Mouse (Mus musculus): ENCODE results near the gene Ndufa13. TPM values are rescaled to one million over a fixed set of nuclear protein-coding genes. Genes with fewer than 3 reads are reported as not detected.

Gene Ndufa13
- polyA plus RNA-seq, 1 experiment from 2014 or later: 168 TPM

DNA sequence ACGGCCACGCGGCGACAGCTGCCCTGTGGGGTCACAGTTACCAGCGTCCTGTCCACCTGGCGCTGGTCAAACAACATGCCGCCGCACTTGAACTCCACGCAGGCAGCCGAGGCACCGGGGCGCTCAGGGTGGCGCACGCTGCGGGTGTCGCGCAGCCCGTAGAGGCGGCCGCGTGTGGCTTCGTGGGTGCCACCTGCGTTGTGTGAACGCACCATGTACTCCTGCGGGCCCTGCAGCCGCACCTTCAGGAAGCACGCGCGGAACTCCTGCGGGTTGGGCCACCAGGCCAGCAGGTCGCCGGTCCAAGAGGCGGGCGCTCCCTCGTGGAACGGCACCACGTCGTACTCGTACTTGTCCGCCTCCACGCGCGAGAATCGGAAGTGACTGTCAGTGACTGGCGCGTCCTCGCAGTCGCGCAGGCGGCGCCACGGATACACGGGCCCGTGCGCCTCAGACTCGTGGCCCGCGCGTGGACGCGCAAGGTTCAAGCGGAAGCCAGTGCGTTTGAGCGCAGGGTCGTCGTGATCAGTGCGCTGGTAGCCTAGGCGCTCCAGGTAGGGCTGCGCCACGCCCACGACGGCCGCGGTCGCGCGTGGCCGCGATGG, 21.0 kb downstream of the Ndufa13 start:
- DNase-seq (ENCODE audit: low spot score) (no peak), ATAC-seq (ENCODE audit: insufficient number of reproducible peaks, low FRiP score, low TSS enrichment, low read depth) (no peak)
- Histone ChIP-seq H3K27ac (replicated peaks; ENCODE audit: low read depth, low read length) (no peak overlapping the region), H3K4me1 (ENCODE audit: control insufficient read depth, insufficient read depth, low read length) (0 out of 2 replicates have a peak, but pooled peaks cover 5% of the 10 kb centered on the region), H3K36me3 (ENCODE audit: control insufficient read depth, insufficient read depth, low read length) (no peaks in the 10 kb centered on the region), H3K27me3 (ENCODE audit: control insufficient read depth, insufficient read depth, low read length) (peaks cover 84% of the 10 kb centered on the region), H3K9me3 (ENCODE audit: control insufficient read depth, low read length) (no peaks in the 10 kb centered on the region), H3K4me3 (ENCODE audit: low read depth, low read length) (peak overlapping the region; percentile 29), H3K9ac (ENCODE audit: low read length) (no peak overlapping the region), H3K4me2 (ENCODE audit: low read depth, severe bottlenecking) (peak overlapping the region; percentile 42)
- 16% methylated on average over 79 of the region's 79 CpGs for WGBS

DNA sequence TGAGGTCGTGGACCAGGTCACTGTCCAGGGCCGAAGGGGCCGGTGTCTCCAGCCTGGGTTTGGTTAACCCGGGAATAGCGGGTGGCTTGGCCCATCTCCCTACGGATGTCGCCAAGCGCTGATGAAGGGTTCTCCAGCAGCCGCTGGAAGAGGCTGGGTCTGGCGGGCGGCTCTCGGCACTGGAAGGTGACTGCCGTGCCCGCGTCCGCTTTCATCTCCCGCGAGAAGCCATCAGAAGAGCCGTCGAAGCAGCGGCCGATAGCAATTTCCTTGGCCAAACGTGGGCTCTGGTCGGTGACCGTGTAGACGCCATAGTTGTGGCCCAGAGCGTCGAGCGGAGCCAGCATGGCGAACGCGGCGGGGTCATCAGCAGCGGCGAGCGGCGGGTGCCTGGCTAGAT, 21.5 kb downstream of the Ndufa13 start:
- Histone ChIP-seq H3K9me3 (ENCODE audit: control insufficient read depth, low read length) (no peaks in the 10 kb centered on the region), H3K4me1 (ENCODE audit: control insufficient read depth, insufficient read depth, low read length) (0 out of 2 replicates have a peak, but pooled peaks cover 3% of the 10 kb centered on the region), H3K9ac (ENCODE audit: low read length) (no peak overlapping the region), H3K36me3 (ENCODE audit: control insufficient read depth, insufficient read depth, low read length) (no peaks in the 10 kb centered on the region), H3K4me2 (ENCODE audit: low read depth, severe bottlenecking) (peak overlapping the region; percentile 42; the same call in 1 of the 2 replicates), H3K4me3 (ENCODE audit: low read depth, low read length) (no peak overlapping the region), H3K27ac (replicated peaks; ENCODE audit: low read depth, low read length) (no peak overlapping the region), H3K27me3 (ENCODE audit: control insufficient read depth, insufficient read depth, low read length) (peaks cover 79% of the 10 kb centered on the region)
- no peak for ATAC-seq (ENCODE audit: insufficient number of reproducible peaks, low FRiP score, low TSS enrichment, low read depth)
- WGBS: 10% methylated on average over 37 of the region's 37 CpGs
- DNase-seq (ENCODE audit: low spot score): no peak

DNA sequence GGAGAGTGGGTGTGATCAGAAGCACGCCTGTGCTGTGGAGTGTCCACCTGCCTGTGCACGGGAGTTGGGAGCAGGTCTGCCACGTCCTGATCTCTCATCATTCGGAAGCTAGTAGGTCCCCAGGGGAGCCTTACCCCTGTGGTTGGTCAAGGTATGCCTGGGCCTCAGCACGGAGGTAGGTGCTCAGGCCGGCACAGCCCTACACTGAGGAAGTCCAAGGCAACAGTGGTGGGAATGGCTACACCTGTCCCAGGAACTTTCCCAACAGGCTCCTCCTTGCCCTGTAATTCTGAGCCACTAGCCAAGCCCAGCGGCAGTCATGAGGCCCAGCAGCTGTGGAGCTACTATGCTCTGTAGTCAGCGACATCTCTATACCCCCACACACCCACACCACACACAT, 22.7 kb downstream of the Ndufa13 start:
- Histone ChIP-seq H3K4me1 (ENCODE audit: control insufficient read depth, insufficient read depth, low read length) (no peaks in the 10 kb centered on the region), H3K27ac (replicated peaks; ENCODE audit: low read depth, low read length) (no peak overlapping the region), H3K4me2 (ENCODE audit: low read depth, severe bottlenecking) (no peak overlapping the region), H3K9me3 (ENCODE audit: control insufficient read depth, low read length) (no peaks in the 10 kb centered on the region), H3K9ac (ENCODE audit: low read length) (no peak overlapping the region), H3K27me3 (ENCODE audit: control insufficient read depth, insufficient read depth, low read length) (peaks cover 67% of the 10 kb centered on the region), H3K4me3 (ENCODE audit: low read depth, low read length) (no peak overlapping the region), H3K36me3 (ENCODE audit: control insufficient read depth, insufficient read depth, low read length) (no peaks in the 10 kb centered on the region)
- no peak for DNase-seq (ENCODE audit: low spot score)
- ATAC-seq (ENCODE audit: insufficient number of reproducible peaks, low FRiP score, low TSS enrichment, low read depth): no peak
- 63% methylated on average over 8 of the region's 8 CpGs for WGBS

DNA sequence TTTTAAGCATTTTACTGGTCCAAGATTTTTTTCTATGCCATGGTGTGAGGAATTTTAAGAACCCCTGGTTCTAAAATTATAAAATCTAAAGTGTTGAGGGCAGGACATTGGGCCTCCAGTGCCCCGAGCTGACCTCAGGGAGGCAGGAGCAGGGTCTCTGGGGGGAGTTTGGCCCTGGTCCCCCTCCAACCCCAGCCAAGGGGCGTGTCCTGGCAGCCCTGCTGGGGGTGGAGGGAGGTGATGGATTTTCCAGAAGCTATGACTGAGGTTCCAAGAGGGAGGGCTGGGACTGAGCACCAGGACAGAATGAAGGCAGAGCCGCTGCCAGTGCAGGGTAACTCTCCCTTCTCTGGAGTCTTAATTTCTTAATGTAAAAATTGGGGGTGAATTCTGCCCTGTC, 24.4 kb downstream of the Ndufa13 start:
- no peak overlapping the region for H3K4me2 ChIP-seq (ENCODE audit: low read depth, severe bottlenecking)
- DNase-seq (ENCODE audit: low spot score) (no peak), ATAC-seq (ENCODE audit: insufficient number of reproducible peaks, low FRiP score, low TSS enrichment, low read depth) (no peak)
- peaks cover 50% of the 10 kb centered on the region for H3K27me3 ChIP-seq (ENCODE audit: control insufficient read depth, insufficient read depth, low read length)
- H3K9ac ChIP-seq (ENCODE audit: low read length): no peak overlapping the region
- H3K4me3 ChIP-seq (ENCODE audit: low read depth, low read length): no peak overlapping the region
- no peaks in the 10 kb centered on the region for H3K9me3 ChIP-seq (ENCODE audit: control insufficient read depth, low read length)
- no peaks in the 10 kb centered on the region for H3K4me1 ChIP-seq (ENCODE audit: control insufficient read depth, insufficient read depth, low read length)
- H3K27ac ChIP-seq (replicated peaks; ENCODE audit: low read depth, low read length): no peak overlapping the region
- WGBS: 52% methylated on average over 3 of the region's 3 CpGs
- H3K36me3 ChIP-seq (ENCODE audit: control insufficient read depth, insufficient read depth, low read length): no peaks in the 10 kb centered on the region

DNA sequence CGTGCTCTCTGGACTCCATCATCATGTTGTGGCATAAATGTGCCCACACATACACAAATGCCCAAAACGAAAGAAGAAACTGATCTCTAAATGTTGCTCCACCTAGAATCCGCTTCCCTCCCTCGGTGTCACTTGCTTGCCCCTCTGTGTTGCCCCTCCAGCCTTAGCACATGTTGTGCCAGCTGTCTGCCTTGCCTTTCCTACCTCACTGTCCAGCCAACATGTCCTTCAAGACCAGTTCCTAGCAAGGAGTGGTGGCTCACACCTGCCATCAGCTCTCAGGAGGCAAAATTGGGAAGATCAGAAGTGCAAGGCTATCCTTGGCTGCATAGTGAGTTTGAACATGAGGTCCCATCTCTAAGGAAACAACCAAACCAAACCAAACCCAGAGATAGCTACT, 25.0 kb downstream of the Ndufa13 start:
- Histone ChIP-seq H3K27me3 (ENCODE audit: control insufficient read depth, insufficient read depth, low read length) (peaks cover 44% of the 10 kb centered on the region), H3K9ac (ENCODE audit: low read length) (no peak overlapping the region), H3K4me1 (ENCODE audit: control insufficient read depth, insufficient read depth, low read length) (no peaks in the 10 kb centered on the region), H3K4me3 (ENCODE audit: low read depth, low read length) (no peak overlapping the region), H3K9me3 (ENCODE audit: control insufficient read depth, low read length) (no peaks in the 10 kb centered on the region), H3K36me3 (ENCODE audit: control insufficient read depth, insufficient read depth, low read length) (no peaks in the 10 kb centered on the region), H3K27ac (replicated peaks; ENCODE audit: low read depth, low read length) (no peak overlapping the region), H3K4me2 (ENCODE audit: low read depth, severe bottlenecking) (no peak overlapping the region)
- ATAC-seq (ENCODE audit: insufficient number of reproducible peaks, low FRiP score, low TSS enrichment, low read depth) (no peak), DNase-seq (ENCODE audit: low spot score) (no peak)
- WGBS: 85% methylated on average over 4 of the region's 4 CpGs

DNA sequence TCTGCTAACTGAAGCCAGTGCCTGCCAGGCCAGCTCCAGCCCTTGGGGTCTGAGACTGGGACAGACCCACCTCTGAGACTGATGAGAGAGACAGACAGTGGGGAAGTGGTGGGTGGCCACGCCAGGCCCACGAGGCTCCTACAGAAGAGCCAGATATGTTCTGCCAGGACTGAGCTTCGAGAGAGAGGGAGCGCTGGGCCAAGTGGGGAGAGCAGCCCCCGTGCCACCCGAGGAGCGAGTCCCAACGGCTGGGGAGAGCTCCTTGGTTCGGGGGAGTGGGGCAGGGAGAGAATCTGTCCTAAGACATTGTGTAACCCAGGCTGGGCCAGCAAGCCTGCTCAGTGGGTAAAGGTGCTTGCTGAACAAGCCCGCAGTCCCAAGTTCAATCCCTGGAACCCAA, 25.4 kb downstream of the Ndufa13 start:
- WGBS: 70% methylated on average over 10 of the region's 10 CpGs
- Histone ChIP-seq H3K4me2 (ENCODE audit: low read depth, severe bottlenecking) (no peak overlapping the region), H3K36me3 (ENCODE audit: control insufficient read depth, insufficient read depth, low read length) (no peaks in the 10 kb centered on the region), H3K9ac (ENCODE audit: low read length) (no peak overlapping the region), H3K9me3 (ENCODE audit: control insufficient read depth, low read length) (no peaks in the 10 kb centered on the region), H3K4me1 (ENCODE audit: control insufficient read depth, insufficient read depth, low read length) (no peaks in the 10 kb centered on the region), H3K27ac (replicated peaks; ENCODE audit: low read depth, low read length) (no peak overlapping the region), H3K27me3 (ENCODE audit: control insufficient read depth, insufficient read depth, low read length) (peaks cover 40% of the 10 kb centered on the region), H3K4me3 (ENCODE audit: low read depth, low read length) (no peak overlapping the region)
- no peak for ATAC-seq (ENCODE audit: insufficient number of reproducible peaks, low FRiP score, low TSS enrichment, low read depth)
- DNase-seq (ENCODE audit: low spot score): no peak

DNA sequence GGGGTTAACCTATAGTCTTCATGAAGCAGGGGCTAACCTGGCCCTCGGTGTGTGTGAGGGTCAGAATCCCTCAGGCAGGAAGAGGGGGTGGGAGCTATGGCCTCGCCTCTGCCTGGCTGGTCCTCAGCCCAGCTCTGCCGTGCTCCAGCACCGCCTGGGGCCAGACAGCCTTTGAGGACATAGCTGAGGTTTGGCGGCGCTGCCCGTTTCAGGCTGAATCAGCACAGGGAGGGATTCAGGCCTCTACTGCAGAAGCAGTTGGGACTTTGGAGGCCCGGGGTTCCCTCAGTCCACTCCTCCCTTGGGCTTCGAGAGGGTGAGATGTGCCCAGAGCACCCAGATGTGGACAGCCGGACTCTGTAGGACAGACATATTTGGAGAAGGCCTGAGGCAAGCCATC, 26.3 kb downstream of the Ndufa13 start:
- Histone ChIP-seq H3K27me3 (ENCODE audit: control insufficient read depth, insufficient read depth, low read length) (peaks cover 31% of the 10 kb centered on the region), H3K4me3 (ENCODE audit: low read depth, low read length) (no peak overlapping the region), H3K9me3 (ENCODE audit: control insufficient read depth, low read length) (no peaks in the 10 kb centered on the region), H3K27ac (replicated peaks; ENCODE audit: low read depth, low read length) (no peak overlapping the region), H3K9ac (ENCODE audit: low read length) (no peak overlapping the region), H3K4me2 (ENCODE audit: low read depth, severe bottlenecking) (no peak overlapping the region), H3K4me1 (ENCODE audit: control insufficient read depth, insufficient read depth, low read length) (no peaks in the 10 kb centered on the region), H3K36me3 (ENCODE audit: control insufficient read depth, insufficient read depth, low read length) (no peaks in the 10 kb centered on the region)
- ATAC-seq (ENCODE audit: insufficient number of reproducible peaks, low FRiP score, low TSS enrichment, low read depth): peak; percentile 33; the same call in 1 of the 2 replicates
- no peak for DNase-seq (ENCODE audit: low spot score)
- 47% methylated on average over 10 of the region's 10 CpGs for WGBS

DNA sequence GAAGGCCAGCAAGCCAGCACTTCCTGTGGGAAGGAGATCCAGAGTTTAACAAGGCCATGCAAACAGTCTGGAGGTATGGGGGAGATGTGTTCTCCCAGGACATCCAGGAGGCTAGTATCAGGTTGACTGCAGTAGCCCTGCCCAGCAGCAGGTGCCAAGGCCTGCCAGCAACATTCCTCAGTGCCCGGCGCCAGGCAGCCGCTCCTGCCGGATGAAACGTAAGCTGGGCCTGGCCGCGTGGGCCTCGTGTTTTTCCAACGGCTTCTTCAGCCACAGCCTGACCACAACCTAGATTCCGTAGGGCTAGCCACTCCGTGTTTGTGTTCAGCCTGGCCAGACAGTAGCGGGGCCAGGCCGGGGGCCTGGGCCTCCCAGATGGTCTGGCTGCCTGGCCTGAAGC, 27.7 kb downstream of the Ndufa13 start:
- H3K4me2 ChIP-seq (ENCODE audit: low read depth, severe bottlenecking): no peak overlapping the region
- no peak overlapping the region for H3K4me3 ChIP-seq (ENCODE audit: low read depth, low read length)
- no peaks in the 10 kb centered on the region for H3K9me3 ChIP-seq (ENCODE audit: control insufficient read depth, low read length)
- no peak for DNase-seq (ENCODE audit: low spot score)
- no peak for ATAC-seq (ENCODE audit: insufficient number of reproducible peaks, low FRiP score, low TSS enrichment, low read depth)
- H3K9ac ChIP-seq (ENCODE audit: low read length): no peak overlapping the region; the same call in 1 of the 2 replicates
- no peaks in the 10 kb centered on the region for H3K36me3 ChIP-seq (ENCODE audit: control insufficient read depth, insufficient read depth, low read length)
- peaks cover 17% of the 10 kb centered on the region for H3K27me3 ChIP-seq (ENCODE audit: control insufficient read depth, insufficient read depth, low read length)
- no peaks in the 10 kb centered on the region for H3K4me1 ChIP-seq (ENCODE audit: control insufficient read depth, insufficient read depth, low read length)
- WGBS: 87% methylated on average over 13 of the region's 13 CpGs
- no peak overlapping the region for H3K27ac ChIP-seq (replicated peaks; ENCODE audit: low read depth, low read length)

DNA sequence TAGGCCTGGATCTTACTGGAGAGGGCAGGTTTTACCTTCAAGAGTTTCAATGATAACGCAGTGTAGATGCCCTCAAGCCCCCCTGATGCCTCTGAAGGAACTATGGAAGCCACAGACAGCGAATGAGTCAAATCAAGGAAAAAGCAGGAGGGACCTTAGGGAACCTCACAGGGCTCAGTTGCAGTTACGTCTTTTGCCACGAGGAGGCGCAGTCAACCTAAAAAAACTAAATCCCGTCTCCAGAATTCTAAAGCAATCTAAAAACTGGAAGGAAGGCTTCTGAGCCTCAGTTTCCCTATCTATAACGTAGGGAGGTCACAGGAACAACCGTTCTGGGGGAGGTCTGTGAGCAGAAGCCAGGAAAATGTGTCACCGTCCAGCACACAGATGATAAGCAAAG, 28.2 kb downstream of the Ndufa13 start:
- no peak overlapping the region for H3K4me2 ChIP-seq (ENCODE audit: low read depth, severe bottlenecking)
- H3K4me3 ChIP-seq (ENCODE audit: low read depth, low read length): no peak overlapping the region
- peaks cover 13% of the 10 kb centered on the region for H3K27me3 ChIP-seq (ENCODE audit: control insufficient read depth, insufficient read depth, low read length)
- DNase-seq (ENCODE audit: low spot score) (peak; percentile 81), ATAC-seq (ENCODE audit: insufficient number of reproducible peaks, low FRiP score, low TSS enrichment, low read depth) (no peak)
- no peak overlapping the region for H3K27ac ChIP-seq (replicated peaks; ENCODE audit: low read depth, low read length)
- no peaks in the 10 kb centered on the region for H3K9me3 ChIP-seq (ENCODE audit: control insufficient read depth, low read length)
- 14% methylated on average over 9 of the region's 9 CpGs for WGBS
- no peak overlapping the region for H3K9ac ChIP-seq (ENCODE audit: low read length)
- no peaks in the 10 kb centered on the region for H3K4me1 ChIP-seq (ENCODE audit: control insufficient read depth, insufficient read depth, low read length)
- no peaks in the 10 kb centered on the region for H3K36me3 ChIP-seq (ENCODE audit: control insufficient read depth, insufficient read depth, low read length)
